Mouse (Mus musculus) cerebellum, postnatal 4 days (tissue): ENCODE results near the gene Ano8.

Experiments used
- DNase-seq, 2 experiments: peaks; one replicate each; pipeline ENCODE4 v3.0.0; 2022; ENCODE audit warnings: low spot score in 2 of 2, mixed read lengths in 1 of 2

The Ano8 gene

DNA sequence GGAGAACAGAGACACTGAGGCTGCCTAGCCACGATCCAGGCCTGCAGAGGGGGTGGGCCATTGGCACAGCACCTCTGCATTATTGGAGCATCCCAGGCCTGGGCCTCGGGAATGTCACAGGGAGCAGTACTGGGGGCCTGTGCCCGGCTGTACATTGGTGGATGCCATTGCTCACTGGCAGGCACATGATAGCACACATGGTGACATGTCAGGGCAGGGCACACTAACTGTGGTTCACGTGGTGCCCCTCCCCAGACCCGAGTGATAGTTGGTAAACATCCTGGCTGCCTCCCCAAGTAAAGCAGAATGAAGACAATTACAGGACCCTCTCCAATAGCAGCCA lies 14.9 kb downstream of the Ano8 start:
- DNase-seq: no peak

DNA sequence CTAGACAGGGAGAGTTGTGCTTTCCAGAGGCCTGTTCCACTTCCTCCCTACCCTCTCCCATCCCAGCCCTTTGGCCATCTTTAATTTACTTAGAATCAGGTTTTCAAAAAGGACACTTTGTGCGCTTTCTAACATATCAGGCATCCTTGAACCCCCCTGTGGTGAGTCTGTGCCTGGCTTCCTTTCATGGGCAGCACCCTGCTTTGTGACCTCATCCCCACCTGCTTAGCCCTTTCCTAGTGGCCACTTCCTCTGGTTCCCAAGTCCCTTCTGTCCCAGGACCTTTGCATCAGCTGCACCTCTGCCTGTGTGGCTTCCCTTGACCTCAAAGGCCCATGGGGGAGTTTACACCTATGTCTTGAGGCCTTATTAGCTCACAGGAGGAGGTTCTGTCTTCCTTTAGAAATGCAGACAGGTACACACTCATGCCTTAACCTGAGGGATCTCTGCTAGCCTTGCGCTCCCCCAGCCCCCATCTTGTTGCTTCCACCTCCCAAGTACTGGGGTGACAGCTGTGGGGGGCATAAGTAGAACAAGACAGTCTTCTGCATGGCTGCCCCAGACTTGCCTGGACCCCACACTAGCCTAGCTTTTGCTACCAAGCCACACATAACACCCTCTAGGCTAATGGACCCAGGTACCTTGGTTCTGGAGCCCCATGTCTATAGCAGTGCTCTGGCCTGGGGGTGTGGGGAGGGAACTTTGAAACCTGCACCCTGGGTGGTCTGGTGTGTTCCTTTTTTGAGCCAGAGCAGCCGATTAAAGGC lies 15.4 kb downstream of the Ano8 start:
- DNase-seq: no peak

DNA sequence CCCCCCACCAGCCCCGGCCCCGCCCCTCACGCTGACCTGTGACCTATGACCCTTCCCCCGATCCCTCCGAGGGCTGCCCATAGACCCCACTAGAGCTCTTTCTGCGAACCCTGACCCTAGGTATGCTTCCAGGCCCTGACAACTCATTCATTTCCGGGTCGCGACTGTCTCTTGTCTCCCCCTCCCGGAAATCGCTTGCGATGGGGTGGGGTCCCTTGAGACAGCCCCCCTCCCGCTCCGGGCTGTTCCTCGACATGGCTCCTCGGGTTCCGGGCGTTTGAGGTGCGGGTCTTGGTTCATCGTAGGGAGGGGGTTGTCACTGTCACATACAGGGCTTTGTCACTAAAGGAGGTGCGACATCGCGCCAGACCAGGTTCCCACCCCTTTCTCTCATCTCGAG lies 16.4 kb downstream of the Ano8 start:
- peak in 1 of 2 experiments; percentile 67 for DNase-seq

DNA sequence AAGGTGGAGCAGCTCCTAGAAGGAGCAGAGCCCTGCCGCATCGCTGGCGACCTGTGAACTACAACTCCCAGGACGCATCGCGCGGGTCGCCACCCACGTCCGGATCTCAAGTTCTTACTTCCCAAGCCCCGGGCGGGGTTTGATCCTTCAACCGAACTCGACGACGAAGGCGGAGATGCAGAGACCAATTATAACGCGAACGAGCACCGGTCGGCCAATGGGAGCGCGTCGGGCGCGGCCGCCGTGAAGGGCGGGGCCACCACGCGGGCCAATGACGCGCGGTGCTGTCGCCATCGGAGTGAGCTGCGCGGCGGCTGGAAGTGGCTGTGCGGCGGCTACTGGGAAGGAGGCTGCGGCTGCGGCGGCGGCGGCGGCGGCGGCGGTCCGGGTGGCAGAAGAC lies 16.8 kb downstream of the Ano8 start, which contains the start of gene Dda1:
Dda1 (plus strand) TSS at position 284 of the 400 bp plus-strand sequence.
- peak; percentile 92 to 96 for DNase-seq

DNA sequence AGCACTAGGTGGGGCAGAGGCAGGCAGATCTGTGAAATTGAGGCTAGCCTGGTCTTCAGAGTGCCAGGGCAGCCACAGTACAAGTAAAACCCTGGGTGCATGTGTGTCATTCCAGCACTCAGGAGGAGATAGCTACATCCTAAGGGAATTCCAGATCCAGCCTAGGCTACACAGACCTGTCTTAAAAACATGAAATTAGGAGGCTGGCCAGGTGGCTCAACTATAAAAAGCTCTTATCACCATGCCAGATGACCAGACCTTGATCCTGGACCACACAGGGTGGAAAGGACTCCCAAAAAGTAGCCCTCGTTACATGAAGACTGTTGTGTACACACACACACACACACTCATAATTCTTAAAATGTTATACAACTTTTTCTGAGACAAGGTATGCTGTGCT lies 17.8 kb downstream of the Ano8 start:
- no peak for DNase-seq

DNA sequence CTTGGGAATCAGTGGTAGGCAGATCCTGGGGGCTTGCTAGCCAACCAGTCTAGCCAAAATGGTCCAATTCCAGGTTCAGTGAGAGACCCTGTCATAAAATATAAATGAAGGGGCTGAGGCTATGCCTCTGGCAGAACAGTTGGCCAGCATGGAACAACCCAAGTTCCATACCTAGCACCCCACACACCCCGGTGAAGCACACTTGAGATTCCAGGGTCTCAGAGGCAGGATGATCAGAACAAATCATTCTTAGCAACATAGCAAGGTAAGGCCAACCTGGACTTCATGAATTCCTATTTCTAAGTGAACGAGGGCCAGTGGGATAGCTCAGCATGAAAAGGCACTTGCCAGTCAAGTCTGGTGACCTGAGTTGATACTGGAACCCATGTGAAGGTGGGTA lies 18.6 kb downstream of the Ano8 start:
- DNase-seq: no peak

DNA sequence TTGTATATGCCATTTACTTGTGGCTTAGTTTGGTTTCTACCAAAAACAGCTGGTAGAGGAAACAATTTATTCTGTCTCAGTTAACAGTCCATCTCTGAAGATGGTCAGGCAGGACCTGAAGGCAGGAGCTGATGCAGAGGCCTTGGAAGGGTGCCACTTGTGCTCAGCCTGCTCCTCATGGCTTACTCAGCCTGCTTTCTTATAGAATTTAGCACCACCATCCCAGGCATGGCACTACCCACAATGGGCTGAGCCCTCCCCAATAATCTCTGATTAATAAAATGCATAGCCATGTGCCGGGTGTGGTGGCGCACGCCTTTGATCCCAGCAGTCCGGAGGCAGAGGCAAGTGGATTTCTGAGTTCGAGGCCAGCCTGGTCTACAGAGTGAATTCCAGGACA lies 19.6 kb downstream of the Ano8 start:
- no peak for DNase-seq

DNA sequence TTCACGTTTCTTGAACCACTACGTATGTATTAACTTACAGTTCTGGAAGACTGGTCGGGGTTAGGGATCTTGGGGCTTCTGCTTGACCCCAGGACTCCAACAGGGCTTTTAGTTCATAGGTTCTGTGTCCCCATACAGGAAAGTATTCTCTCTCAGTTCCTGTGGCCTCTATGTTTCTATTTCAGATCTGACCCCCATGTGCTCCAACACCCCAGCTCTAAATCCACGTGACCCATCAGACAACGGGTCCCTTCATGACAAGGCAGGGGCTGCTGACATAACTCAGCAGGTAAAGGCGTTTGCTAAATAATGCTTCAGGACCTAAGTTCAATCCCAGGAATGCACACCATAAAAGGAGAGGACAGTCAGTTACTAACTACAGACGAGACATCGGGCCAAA lies 20.0 kb downstream of the Ano8 start:
- DNase-seq: no peak

DNA sequence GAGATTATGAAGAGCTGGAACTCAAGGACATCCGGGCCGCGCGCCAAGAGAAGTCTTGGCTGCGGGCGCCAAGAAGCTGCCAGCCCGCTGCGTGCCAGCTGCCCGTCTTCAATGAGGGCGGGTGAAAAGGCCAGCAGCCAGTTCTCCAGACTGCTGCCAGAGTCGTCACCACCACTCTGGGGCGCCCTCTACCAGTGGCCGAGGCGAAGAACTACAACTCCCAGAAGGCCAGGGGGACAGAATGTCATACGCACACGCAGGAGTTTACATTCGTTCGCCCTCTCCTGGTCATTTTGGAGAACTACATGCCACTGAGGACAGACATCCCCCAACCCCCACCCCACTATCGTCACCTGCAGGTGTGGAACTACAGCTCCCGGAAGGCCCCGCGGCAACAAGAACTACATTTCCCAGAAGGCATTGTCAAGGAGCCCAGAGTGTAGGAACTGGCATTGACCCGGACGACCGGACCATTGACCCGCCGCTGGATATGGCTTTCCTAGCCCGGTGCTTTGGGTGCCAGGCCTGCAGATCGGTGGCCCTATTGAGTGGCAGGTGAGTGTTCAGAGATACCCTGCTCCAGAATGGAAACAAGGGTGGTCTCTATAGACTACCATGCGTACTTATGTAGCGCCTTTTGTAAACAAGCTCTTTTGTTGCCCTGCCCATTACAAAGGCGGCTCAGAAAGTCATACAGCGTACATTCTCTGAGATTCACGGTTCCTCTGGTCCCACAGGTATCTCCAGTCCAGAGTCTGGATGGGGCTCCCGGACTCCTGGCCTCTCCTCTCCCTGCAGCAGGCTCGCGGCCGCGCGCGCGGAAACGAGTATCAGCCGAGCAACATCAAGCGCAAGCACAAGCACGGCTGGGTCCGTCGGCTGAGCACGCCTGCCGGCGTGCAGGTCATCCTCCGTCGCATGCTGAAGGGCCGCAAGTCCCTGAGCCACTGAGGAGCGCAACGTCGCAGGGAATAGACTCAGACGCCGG lies 21.0 kb downstream of the Ano8 start, which contains the start of gene Mrpl34:
Mrpl34 (plus strand) TSS at position 447 of the 988 bp plus-strand sequence.
- peak; percentile 97 to 99 for DNase-seq

DNA sequence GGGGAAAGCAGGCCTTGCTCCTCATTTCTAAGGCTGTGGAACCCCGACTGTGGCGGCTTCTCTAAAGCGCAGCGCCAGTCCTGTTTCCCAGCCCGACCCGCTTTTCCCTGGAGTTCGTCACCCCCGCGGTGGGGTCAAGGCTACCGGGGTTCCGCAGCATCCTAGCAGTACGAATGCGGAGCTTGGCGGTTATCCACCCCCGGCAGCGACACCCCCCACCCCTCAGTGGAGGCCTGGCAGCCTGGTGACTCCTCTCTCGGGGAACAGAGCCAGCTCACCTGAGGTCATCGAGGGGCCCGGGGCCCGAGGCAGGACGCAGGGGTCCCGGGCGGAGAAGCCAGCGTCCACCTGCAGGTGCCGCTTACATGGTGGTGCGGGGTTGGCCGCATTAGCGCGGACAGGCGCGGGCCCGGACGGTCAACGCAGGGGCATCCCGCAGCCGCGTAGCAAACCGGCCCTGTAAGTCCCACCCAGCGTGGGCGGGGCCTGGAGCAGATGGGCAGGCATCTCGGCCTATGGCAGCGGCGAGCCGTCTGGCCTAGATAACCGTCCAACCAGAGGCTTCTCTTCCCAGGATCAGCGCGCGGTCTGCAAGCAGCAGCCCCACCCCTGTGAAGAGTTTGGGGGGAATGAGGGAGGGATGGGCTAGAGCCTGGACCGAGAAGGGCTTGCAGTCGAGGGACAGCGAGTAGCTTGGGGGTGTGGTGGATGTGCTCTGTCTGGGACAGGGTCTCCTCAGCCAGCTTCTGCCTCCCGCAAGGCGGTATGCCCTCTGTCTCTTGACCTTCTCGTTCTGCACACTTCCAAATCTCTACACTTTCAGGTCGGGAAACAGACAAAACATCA lies 22.4 kb downstream of the Ano8 start, which contains the start of gene Abhd8:
Abhd8 (minus strand) TSS at position 468 of the 846 bp plus-strand sequence.
- peak; percentile 95 to 99 for DNase-seq

DNA sequence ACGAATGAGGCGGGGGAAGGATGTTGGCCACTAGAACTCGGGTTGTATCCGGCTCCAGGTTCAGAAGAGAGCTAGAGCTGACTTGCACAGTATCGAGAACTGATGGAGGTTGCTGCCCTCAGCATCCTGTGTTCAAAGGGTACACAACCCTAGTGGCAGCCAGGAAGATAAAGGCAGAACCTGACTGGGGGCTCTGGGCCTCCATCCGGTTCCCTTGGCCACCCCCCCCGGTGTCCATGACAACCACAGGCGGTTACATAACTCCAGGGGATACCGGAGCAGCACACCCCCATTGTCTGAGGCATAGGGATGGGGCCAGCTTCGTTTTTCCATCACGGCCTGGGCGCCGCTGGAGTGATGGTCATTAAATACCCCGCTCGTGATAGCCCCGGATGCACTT lies 23.0 kb downstream of the Ano8 start:
- DNase-seq: no peak

DNA sequence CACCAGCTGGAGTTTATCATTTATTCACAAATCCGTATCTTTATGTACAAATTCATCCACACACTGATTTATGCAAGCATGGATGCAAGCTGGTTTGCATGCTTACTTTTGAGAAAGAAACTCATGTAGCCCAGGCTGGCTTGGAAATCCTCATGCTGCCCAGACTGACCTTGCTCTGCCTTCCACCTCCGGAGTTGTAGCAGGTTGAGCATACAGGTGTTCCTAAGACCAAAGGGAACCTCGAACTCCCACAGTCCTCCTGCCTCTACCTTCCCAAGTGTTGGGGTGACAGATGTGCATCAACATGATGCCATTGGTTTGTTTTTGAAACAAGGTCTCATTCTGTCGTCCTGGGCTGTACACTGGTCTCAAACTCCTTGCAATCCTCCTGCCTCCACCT lies 23.6 kb downstream of the Ano8 start:
- DNase-seq: no peak

DNA sequence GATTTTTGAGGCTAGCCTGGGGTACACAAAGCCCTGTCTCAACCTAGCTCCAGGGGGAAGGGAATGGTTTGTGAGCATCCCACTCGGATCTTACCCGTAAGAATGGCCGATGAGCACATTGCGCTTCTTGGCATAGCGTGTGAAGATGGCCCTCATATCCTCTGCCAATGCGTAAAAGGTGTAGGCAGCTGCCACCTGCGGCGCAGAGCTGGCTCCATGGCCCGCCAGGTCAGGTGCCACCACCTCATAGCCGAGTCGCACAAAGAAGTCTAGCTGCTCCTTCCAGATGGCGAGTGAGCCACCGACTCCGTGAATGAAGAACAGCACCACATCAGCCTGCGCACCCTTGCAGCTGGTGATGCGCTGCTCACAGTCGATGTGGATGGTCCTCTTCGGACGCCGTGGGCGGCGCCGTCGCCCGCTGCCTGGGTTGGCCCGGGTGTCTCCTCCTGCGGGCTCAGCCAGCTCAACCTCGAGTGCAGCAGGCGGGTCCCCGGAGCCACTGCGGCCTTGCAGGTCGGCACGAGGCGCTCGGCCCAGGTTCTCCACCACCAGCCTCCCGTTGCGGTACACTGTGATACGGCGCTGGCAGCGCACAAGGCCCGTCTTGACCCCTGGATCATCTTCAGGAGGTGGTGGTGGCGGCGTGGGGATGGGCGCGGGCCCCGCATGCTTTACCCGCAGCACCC lies 24.5 kb downstream of the Ano8 start:
- DNase-seq: no peak

DNA sequence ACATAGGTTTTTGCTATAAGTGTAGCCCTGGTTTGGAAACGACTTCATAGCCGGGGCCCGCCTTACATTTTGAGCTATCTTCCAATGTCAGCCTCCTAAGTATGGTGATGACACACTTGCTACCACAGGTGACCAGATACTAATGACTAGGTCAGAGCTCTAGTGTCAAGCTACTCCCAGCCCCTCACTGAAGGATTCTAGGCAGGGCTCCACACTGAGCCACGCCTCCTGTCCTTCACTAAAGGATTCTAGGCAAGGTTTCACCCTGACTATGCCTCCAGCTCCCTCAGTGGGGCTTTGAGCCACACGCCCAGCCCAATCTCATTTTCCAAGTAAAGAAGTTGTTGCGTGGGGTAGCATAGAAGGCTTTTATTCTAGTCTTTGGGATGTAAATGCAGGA lies 25.0 kb downstream of the Ano8 start:
- DNase-seq: no peak

DNA sequence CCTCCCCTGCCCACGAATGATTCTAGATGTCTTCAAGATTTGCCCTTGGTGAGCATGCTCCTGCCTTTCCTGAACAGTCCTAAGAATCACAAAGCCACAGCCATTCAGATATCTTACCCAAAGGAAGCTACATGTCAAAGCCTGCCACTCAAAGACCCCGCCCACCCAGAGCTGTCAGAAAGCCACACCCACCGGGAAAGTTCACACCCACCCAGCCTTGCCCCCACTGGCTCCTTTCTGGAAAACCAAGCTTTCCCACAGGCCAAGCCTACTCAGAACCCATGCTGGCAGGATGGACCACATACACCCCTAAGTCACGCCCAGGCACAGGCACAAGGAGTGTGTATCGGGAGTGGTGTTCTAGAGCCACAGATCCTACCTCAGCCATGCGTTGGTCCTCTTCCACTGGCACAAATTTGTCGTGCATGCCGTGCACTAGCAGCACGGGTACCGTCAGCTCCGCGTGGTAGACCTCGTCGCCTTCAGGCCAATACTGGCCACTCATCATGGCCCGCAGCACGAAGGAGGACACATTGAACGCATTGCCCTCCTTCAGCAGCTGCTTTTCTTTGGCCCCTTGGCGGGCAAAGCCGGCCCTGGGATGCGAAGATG lies 28.0 kb downstream of the Ano8 start:
- DNase-seq: no peak

DNA sequence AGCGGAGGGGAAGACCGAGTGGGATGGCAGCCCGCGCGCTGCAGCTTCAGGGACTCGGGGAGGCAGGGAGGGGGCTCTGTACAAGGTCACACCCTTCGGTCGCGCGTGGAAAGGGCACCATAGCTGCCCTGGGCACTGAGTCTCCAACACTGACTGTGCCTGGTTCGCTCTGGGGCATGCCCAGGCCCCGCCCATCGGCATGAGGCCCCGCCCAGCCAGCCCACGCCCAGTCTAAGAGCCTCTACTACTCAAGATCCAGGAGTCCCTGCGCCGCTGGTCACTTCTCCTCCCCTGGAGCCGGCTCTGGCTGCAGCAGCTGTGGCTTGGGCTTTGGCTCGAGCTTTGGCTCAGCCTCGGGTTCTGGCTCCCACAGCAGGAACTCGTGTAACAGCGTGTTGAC lies 28.9 kb downstream of the Ano8 start:
- DNase-seq: peak in 1 of 2 experiments; percentile 1

DNA sequence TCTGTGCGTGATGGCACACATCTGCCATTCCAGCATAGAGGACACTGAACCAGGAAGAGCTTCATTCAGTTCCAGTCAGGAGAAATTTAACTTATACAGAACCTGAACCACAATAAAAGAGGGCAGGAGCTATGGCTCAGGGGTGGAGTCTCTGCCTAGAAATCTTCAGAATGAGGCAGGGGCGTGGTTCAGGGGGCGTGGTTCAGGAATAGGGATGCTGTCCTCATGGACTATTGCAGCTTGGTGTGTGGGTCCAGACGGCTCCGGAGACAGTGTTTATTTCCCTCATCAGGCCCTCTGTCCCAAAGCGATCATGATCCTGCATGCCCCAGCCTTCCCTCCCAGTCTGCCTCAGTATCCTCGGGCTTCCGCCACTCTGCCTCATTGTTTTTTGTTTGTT lies 31.1 kb downstream of the Ano8 start:
- peak in 1 of 2 experiments; percentile 0 for DNase-seq

DNA sequence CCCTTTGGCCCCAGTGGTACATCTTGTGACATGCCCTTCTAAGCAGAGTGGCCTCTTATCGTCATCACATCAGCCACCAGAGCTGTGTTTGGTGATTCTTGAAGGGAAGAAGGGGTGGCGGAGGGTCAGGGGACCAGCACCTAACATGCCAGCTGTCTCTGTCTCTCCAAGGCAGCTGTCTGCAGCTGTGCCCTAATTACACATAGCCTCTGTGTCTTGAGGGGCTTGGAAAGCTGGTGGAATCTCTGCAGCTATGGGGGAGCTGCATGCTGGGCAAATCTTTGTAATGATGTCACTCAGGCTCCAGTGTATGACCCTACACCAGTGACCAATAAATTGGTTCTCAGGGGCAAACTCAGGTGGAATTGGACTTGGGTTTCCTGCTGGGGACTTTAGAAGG lies 33.1 kb downstream of the Ano8 start:
- DNase-seq: peak in 1 of 2 experiments; percentile 0

DNA sequence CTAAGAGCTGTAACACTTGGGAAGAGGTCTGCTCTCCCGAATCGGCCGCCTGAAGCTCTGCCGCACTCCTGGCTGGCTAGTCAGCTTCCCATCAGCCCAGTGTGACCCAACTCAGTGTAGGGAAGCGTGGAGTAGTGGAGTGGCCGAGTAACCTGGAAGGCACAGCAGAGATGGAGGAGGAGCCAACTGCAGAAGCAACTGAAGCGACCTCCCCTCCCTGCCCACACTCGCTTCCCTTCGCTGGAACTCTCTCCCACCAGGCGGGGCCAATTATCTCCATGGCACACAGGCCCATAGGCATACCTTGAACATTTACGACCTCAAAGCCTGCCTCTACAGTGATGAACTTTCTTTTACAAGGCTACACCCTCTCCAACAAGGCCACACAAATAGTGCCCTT lies 34.0 kb downstream of the Ano8 start:
- peak in 1 of 2 experiments; percentile 0 for DNase-seq

DNA sequence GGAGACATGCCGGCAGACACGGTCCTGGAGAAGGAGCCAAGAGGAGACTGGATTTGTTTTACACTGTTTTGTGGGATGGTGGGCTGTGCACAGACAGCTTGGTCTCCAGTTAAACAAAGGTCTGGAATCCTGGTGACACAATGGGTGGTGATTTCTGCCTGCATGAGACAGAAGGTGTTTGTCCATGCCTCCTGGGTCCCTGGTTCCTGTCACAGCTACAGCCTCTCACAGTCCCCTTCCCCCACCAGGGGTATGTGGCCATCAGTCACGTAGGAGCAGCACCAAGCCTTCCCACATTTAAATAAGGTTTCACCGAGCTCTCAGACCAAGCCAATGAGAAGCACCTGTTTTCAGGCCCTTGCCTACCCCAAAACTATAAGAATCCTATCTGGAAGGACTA lies 34.4 kb downstream of the Ano8 start:
- peak in 1 of 2 experiments; percentile 0 for DNase-seq

DNA sequence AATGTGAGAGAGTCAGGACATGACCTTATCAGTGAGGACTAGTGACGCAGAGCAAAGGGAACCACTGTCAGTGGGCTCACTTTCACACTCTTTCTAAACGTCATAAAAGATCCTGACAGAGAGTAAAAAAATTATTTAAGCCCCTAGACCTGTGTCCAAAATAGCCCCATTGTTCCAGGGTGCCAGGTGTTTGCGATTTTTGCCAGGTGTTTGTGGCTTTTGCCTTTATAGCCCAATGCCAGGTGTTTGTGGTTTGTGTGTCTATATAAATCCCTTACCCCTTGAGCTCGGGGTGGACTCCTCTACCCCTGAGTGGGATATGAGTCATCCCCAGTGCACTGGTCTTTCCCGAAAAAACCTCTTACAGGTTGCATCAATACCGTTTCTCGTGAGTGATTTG lies 40.7 kb downstream of the Ano8 start:
- no peak for DNase-seq
